Mouse (Mus musculus) A20 (cell line): ENCODE data around the gene Nid2.

ENCODE experiments used
- DNase-seq: peaks from one replicate; pipeline ENCODE4 v3.0.0-alpha.2; 2011; ENCODE audit warnings: low read depth, low spot score

Nid2 gene

DNA sequence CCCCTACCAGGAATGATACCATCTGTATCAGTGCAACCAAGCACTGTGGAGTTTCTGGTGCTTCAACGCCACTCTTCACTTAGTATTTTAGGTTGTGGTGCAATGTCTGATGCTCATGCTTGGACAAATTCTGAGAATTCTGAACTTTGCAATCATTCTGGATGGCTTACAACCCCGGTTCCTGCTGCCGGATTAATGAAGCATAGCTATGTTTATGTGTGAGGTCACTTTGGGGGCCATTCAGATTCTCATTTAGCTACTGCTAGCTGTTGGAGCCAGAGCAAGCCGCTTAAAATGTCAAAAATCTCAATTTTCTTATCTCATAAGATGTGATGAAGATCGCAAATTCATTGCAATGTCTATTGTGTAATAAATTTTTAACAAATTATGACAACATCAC lies 6.2 kb upstream of the Nid2 start:
- no peak for DNase-seq

DNA sequence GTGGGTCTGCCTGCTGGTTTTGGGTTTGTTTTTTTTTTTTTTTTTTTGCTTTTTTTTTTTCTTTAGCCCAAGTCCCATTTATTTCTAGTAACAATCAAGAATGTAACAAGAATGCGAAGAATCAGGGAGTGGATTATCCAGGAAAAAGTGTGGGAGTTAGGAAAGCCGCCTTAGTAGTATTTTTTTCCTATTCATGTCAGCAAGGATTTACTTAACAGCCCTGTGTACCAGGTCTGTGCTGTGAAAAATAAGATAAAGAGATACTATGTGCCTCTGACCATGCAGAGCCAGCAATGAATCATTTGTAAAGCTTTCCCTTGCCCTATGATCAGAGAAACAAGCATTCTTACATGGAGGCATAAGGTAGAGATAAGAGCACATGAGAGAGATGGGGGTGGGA lies 4.8 kb upstream of the Nid2 start:
- DNase-seq = no peak

DNA sequence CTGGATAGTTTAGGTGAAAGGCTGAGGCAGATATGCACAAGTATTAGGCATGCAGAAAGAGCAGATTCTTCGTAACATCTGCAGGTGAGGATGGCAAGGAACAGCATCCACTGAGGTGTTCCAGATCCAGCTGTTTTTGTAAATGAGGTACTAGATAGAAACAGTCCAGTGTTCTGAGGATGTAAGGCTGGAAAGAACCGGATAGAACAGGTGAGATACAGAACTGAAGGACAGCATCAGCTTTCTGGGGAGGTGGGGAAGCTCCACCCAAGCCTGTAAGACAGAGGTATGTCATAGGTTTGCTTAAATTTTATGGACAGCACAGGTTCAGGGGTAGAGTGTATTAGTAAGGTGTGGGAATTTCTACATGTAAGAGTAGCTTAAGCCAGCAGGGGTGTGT lies 4.3 kb upstream of the Nid2 start:
- DNase-seq = no peak

DNA sequence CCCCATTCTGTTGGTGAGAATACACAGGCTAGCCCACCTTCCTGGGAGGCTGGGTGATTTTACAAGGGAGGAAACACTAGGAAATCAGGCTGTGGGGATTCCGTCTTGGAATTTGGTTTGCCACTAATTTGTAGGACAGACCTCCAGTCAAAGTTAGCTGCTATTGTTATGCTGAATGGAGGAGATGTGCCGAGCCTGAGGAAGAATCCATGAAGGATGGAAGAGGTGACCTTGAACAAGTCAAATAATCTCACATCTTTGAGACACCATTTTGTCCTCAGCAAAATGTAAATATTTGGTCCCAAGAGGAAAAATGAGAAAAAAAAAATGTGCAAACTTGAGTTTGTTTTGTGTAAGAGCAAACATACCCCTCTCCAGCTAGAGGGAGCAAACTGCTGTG lies 1.3 kb upstream of the Nid2 start:
- DNase-seq = no peak

DNA sequence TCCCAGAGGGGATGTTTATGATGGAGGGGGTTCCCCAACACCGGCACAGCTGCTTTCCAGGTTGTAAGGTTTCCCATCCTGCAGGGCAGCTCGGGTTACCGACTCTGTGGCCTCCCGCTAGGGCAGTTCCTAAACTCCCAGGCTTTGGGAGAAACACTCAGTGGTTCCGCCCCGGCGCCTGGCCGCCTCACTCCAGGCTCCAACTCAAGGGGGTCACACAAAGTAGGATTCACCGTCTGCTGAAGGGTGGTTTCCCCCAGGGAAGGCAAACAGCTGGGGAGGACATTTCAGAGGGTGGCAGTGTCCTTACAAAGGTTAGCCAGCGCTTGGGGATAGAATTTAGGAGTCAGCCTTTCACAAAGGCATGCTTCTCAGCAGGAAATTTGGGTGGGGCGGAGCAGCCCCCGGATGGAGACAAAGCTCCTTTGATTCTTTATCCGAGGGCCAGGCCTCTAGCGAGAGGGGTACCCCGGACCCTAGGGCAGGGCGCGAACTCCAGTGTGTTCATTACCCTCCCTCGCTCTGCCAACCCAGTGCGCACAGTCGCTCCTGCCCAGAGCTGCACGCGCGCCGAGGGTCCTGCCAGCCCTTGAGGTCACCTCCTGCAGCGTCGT lies 547 bp upstream of the Nid2 start:
- no peak for DNase-seq

DNA sequence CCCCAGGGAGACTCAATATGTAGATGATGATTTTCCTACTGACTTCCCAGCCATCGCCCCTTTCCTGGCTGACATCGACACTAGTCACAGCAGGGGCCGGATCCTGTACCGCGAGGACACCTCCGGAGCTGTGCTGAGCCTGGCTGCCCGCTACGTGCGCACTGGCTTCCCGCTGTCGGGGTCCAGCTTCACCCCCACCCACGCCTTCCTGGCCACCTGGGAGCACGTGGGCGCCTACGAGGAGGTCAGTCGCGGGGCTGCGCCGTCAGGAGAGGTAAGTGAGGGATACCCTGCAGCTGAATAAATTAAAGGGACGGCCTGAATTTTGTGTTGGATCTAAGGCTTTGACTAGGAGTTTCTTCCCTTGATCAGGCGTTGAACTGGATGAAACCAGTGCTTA lies 1.2 kb downstream of the Nid2 start:
- no peak for DNase-seq

DNA sequence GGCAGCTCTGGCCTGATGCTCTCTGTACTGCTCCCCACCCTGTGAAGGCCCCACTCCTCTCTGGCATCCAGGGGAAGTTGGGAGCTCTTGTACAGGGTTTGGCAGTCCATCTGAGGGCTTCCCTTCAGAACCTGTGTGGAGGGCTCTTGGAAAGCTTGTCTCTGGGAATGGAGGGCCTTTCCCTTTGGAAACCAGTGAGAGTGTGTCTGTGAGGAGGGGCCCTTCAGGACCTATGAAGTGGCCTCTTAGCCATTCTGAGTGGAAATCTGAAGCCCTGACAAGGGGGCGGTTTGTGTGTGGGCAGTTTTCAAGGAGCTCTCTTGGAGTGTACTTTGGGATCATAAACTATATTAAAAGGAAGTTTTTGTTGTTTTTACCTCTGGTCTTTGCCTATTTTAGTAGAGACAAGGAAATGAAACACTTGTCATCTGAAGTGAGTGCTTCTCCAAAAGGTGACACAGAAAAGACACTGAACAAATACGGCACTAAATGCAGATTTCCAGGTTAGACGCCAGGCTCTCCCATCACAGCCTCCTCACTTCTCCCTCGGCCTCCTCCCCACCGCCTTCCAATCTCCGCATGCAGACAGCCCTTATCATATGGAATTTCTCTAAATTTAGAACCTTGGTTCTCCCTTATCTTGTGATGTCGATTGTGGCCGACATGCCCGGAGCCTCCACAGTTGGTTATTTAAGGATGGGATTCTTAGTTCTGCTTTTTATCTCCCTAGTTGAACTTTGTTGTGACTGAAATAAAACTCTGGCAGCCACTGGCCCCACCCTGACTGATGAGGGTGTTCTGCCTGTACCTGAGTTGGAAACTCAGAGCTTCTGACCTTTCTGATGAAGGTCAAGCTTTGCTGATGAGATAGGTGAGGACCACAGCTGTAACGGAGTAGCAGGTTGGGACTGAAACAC lies 8.5 kb downstream of the Nid2 start:
- DNase-seq = no peak

DNA sequence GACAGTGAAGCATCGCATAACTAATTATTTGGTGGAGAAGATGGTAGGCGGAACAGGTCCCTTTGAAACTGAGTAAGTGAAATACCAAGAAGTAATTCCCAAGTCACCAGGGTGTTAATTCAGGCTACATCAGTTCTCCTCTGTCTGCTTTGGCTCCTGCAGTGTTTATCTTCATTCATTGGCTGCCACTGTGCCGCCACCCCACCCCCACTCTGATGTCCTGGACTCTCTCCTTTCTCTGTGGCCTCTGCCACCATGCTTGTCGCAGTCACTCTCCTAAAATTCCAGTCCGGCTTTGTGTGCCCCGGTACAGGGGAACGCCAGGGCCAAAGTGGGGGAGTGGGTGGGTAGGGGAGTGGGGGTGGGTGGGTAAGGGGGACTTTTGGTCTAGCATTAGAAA lies 9.7 kb downstream of the Nid2 start:
- no peak for DNase-seq

DNA sequence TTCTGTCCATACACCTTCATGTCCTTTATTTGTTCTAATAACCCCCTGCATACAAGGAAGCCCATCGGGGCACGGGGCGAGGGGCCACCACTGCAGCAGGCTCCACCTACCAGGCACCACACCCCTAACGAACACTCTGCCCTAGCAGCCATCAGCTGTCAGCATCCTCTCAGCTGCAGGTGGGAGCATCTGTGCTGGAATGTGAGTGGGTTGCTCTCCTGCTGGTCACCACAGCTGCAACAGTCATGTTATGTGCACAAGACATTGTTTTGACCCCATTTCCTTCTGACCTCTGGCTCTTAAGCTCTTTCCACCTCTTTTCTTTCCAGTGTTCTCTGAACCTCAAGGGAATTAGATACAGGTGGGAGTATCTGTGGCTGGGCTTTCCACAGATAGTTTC lies 10.9 kb downstream of the Nid2 start:
- DNase-seq = no peak

DNA sequence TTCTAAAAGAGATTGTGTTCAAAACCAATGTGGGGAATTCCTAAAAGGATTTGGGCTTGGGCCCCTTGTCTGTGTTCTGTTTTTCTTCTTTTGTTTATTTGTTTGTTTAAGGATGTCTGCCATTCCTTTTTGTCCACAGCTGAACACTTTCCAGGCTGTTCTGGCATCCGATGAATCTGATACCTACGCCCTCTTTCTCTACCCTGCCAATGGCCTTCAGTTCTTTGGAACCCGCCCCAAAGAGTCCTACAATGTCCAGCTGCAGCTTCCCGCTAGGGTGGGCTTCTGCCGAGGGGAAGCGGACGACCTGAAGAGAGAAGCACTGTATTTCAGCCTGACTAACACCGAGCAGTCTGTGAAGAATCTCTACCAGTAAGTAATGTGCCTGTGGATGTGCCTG lies 12.5 kb downstream of the Nid2 start:
- DNase-seq = no peak

DNA sequence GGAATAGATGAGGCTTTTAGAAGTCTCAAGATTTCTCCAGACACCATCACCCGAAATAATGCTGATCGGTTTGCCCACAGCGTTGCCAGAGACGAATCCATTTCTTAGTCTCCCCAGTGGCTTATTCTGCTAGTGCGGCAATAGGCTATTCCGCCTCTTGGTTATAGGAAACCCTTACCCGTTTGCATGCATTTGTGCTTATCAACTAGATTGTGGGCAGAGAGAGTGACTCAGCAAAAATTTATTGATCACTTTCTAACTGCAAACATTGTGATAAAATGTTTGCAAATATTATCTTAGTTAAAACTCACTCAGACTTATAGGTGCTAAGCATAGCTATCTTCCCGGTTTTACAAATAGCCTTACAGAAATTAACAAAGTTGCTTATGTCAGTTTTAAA lies 13.3 kb downstream of the Nid2 start:
- DNase-seq = no peak

DNA sequence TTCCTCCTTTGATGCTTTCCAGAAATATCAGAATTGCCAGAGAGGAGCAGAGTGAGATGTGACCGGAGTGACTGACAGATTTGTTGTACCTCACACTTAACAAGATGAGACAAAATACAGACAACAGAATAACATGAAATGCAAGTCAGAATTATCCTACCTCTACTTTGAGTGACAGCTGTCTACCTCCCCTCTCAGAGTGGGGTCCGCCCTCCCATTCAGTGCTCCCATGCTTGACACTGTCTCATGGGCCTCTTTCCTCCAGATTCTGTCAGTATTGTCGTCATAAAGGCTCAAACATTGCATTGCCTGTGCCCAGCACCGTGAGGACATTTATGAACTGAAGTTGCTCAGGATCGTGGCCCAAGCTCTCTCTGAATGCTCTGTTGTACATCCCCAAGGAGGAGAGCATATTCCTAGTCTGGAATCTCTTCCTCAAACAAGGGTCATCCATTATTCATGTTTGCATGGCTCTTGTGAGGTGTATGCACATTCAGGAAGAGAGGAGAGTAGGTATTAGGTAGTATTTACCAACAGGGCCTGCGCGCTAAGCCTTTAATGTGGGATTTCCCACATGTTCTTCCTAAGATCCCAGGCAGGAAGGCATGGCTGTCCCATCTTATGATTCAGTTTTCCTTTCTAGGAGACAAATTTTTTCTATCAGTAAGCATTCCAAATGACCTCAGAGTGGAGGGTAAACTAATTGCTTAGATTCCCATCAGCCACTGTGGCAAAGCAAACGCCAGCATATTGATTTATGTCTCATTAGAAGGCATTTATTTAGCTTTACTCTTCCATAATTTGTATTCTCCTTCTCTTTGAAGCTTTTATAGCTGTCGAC lies 14.7 kb downstream of the Nid2 start:
- DNase-seq = no peak

DNA sequence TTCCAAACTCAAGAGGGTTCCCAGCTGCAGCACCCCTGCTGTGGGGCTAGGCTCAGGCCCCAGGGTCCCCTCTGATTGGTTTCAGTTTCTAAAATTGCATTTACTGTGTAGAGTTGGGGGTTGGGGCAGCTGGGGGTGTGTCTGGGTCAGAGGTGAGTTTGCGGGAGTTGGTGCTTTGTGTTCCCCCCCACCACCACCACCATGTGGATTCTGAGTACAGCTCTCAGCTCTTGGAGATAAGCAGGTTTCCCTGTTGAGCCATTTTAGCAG lies 15.2 kb downstream of the Nid2 start:
- no peak for DNase-seq

DNA sequence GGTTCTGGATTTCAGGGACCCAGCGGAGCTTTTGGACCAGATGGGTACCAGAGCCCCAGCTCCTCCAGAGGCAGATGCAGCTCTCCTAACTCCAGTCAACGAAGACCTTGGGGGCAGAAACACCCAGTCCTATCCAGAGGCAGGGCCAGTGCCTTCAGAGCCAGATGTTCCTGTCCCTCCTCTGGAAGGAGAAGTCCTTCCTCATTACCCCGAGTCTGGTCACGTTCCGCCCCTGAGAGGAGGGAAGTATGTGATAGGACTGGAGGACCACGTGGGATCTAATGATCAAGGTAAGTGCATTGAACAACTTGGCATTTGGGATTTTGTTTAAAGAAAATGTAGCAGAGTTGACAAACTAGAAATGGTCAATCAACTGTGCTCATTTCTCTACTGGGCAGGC lies 17.6 kb downstream of the Nid2 start:
- DNase-seq = no peak

DNA sequence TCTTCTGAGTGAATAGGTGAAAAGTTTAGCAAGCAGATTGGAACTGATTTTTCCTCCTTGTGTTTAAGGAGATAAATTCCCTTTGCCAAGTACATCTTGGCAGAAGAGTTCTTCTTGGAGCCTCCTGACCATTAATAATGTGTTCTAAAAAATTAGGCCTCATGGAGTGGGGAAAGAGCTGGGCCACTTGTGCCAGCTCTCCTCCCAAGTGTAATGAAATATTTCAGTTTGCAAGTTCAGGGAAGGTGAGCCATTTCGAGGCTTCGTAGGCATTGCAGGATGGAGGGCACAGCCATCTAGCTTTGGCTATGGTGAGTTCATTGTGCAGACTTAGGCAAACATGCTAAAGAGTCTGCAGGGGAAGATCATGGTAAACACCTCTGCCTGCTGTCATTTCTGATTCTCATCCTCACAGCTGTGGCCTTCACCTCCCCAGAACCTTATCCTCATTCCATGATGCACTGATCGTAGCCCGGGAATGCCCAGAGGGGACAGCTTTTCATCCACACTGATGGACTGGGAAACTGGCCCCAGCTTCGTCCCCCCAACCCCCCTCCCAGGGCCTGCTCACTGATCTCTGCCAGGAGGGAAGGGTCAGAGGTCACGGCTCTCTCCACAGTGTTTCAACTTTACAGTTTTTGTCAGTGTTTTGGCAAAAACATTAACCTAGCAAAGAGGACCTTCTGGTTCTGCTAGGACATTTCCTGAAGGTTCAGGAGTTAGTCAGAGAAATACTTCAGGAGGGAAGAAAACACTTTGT lies 18.6 kb downstream of the Nid2 start:
- no peak for DNase-seq

DNA sequence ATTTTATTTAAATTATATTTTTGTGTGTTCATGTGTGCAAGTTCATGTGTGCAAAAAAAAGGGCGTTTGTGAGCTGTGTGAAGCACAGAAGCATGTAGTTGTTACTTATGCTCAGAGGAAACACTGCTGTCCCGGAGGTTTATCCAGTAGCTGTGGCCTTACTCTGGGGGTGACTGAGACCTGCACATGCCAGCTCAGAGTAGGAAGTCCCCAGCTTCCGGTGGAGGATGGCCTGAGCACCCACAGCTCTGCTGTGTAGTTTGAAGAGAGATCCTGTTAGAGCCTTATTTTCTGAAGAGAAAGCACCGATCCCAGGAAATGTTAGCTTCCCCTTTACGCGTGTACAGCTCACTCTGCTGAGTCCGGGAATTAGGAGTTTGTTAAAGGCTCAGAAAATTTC lies 20.1 kb downstream of the Nid2 start:
- no peak for DNase-seq

DNA sequence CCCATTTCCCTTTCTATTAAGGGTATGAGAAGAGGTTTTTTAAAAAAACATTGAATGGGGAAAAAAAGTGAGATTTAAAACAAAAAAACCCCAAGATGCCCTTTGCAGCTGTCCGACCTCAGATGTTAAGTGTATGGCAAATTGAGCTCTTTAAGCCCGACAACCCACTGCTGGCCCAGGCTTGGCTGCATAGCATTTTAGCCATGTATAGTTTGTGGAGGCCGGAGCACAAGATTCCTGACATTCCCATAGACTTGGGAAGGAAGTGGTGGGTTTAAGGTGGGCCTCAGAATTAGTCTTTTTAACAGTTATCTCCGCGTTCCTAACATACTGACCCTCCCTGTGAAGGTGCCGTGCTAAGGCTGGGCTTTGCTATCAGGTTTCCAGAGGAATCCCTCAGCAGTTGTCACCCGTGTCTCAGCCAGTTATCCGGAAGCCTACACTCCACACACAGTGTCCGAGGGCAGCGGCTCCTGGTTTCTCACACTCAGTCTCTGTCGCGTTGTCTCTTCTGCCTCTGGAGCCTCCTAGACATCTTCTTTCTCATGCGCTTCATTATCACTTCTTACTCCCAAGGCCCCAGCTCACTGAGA lies 23.1 kb downstream of the Nid2 start:
- DNase-seq = no peak

DNA sequence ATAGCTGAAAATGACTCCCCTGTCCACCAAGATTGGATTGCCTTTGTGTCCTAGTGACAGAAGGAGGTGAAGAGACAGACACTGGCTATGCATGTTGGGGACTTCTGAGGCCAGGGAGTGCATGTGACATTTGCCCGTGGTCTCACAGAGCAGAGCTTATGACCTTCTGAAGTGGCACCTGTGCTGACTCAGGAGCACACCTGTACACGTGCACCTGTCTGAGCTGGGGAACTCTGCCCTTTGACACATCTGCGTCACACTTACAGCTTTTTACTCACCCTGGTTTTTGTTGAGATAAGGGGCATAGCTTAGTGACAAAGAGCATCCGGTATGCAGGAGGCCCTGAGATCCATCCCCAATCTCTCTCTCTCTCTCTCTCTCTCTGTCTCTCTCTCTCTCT lies 24.4 kb downstream of the Nid2 start:
- no peak for DNase-seq

DNA sequence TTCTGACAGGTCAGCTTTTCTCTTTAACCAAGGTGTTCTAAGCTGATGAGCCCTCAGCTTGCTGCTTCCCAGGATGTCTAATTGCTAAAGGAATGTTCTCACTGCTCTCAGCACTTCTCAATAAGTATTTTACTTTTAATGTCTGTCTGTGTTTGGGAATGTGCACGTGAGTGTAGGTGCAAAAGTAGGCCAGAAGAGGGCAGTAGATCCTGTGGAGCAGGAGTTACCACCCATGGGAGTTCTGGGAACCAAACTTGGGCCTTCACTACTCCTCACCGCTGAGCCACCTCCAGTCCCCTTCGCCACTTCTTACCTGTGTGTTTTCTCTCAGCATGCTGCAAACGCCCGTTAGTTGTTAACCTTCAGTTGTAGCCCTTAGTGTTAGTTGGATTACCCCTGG lies 25.1 kb downstream of the Nid2 start:
- DNase-seq = no peak

DNA sequence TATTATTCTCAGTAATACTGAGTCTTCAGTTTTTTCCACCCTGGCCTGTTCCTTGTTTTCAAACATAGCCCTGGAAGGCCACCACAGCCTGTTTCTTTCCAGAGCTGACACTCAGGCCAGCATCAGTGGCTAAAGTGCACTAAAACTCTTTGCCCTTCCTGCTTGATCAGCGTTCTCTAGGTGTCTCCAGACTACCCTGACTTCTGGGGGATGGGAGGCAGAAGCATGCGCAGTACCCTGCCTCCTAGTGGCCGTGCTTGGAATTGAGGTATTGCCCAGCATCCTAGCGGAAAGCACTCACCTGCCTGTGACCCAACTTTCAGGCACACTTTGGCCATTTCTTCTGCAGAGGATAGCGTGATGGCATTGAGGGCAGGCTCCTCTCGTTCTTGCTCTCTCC lies 25.8 kb downstream of the Nid2 start:
- peak; percentile 37 for DNase-seq

DNA sequence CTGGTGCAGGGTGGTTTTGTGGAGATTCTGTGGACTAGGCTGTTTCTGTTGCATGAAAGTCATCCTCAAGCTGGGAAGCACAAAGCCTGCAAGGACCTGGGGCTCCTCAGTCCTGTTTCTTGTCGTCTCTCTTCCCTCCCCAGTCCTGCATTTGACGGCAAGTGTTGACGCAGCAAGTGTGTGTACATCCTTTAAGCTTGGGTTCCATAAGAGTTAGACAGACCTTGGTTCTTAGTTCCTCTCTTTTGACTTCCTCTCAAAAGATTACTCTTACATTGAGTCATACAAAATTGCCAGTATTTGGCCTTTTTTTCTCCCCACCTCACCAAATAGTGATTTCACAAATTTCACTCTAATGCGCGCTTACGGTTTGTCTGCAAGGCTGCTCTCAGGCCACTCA lies 26.3 kb downstream of the Nid2 start:
- no peak for DNase-seq

DNA sequence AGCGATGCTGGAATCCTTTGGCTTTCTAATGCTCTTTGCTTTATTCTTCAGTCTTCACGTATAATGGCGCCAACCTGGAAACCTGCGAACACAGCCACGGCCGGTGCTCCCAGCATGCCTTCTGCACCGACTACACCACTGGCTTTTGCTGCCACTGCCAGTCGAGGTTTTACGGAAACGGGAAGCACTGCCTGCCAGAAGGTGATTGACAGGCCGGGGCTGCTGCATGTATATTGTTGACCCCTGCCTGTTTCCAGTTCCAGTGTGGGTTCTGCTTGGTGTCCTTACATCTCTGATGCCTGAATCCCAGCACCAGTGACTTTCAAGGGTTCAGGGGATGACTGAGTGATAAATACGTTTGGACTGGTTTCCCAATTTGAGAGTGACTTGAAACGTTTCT lies 26.9 kb downstream of the Nid2 start:
- no peak for DNase-seq
